Mouse (Mus musculus): ENCODE data around the gene Cisd3.

- TF ChIP-seq POLR2A (IDR thresholded peaks at IDR 0.05; ENCODE audit: low read depth, low read length) (no peak), CTCF (IDR thresholded peaks at IDR 0.05; ENCODE audit: borderline replicate concordance, insufficient read depth, low read length) (no peak)
Measured at GRCm38 (mm10) chr11:97716021-97716420, 30.4 kb downstream of the Cisd3 start.
